Mouse (Mus musculus): Measurements from ENCODE around the gene Gm38431.

DNA sequence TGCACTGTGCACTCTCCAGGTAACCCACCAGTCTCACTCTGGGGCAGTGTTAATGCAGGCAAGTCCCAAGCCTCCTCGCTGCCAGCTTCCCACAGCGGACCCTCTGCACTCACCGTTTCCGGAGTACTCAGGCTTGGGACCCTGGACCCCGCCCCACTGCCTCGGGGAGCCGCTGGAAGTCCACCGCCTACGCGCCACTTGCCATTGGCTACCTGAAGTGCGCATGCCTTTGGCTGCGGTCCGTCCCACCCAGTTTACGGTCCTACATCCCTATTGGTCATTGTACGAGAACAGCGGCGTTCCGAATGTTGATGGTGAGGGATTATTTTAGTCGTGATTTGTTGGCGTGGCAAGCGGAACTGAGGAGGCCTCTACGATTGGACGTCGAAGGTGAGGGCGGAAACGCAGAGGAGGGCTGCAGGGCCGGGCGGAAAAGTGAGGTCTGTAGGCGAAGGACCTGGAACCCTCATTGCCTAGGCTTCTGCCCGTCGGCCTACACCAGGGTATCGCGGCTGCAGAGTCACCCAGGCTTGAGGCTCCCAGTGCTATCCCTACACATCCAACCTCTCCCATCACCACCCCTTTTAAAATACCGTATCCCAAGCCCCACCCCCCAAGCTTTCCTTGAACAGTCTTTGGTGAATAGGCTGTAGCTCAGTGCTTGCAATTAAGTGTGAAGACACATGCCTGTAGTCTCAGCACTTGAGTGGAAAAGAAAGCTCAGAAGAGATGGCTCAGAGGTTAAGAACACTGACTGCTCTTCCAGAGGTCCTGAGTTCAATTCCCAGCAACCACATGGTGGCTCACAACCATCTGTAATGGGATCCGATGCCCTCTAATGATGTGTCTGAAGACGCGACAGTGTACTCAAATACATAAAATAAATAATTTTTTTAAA is 39.5 kb upstream of the Gm38431 start, which contains the start of gene Tyk2:
- TF ChIP-seq JUND (conservative IDR thresholded peaks at IDR 0.05; ENCODE audit: low read depth, low read length): no peak
- TF ChIP-seq POLR2A (IDR thresholded peaks at IDR 0.05; ENCODE audit: low read depth, low read length): peak; percentile 82
- no peak; the same call in none of the 2 replicates for TF ChIP-seq MYC (IDR thresholded peaks at IDR 0.05; ENCODE audit: low read depth, low read length)
